Mouse (Mus musculus) right cerebral cortex, adult 18-20 months (tissue): Measurements from ENCODE around the gene Lrfn2.

Experiments used
- DNase-seq: peaks from one replicate; pipeline ENCODE4 v3.0.0; 2022; ENCODE audit warnings: mixed read lengths

The Lrfn2 gene

DNA sequence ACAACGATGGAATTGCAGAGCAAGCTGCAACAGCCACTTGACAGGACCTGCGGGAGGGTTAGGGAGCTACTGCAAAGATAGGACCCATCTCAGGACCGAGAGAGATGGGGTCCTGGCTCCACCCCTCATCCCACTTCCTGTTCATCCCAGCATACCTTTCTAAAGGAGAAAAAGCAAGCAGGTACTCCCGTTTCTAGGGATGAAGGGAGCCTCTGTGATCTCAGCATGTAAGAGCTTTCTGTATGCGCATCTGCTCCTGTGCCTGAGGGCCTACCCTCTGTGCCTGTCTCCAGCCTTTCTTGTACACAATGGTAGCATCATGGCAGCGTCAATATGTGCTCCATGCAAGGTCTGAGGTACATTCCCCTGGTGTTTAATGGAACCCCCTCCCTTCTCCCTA is 102.9 kb downstream of the Lrfn2 start:
- no peak for DNase-seq

DNA sequence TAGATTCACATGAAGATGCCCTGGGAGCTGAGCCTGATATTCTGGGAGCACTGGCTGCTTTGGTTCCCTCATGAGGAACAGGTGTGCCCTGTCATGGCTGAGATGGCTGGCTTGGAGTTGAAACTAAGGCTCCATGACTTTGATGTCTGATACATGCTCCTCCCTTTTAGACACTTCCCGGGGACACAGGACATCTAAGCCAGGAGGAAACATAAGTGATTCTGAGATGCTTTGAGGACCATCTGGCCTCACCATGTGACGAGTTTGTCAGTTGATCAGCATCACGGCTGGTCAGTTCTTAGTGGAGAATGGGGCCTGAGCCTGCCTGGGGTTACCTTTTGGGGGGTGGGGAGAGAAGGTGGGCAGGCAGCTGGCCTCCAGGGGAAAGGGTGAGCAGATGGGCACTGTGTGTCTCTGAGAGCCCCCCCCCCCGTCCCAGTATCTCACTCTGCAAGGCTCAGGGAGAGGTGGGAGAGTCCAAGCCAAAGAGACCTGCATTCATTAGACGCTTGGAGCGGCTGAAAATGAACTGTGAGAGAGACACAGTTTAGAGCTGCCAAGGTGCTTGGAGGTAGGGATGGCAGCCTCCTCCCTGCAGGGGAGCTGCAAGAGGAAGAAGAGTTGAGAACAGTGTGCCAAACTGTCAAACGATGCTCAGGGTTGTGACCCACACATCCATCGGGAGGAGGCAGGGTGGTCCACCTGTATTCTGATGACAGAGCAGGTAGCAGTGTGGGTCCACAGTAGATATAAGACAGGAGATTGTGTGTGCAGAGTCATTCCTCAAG is 105.2 kb downstream of the Lrfn2 start:
- no peak for DNase-seq

DNA sequence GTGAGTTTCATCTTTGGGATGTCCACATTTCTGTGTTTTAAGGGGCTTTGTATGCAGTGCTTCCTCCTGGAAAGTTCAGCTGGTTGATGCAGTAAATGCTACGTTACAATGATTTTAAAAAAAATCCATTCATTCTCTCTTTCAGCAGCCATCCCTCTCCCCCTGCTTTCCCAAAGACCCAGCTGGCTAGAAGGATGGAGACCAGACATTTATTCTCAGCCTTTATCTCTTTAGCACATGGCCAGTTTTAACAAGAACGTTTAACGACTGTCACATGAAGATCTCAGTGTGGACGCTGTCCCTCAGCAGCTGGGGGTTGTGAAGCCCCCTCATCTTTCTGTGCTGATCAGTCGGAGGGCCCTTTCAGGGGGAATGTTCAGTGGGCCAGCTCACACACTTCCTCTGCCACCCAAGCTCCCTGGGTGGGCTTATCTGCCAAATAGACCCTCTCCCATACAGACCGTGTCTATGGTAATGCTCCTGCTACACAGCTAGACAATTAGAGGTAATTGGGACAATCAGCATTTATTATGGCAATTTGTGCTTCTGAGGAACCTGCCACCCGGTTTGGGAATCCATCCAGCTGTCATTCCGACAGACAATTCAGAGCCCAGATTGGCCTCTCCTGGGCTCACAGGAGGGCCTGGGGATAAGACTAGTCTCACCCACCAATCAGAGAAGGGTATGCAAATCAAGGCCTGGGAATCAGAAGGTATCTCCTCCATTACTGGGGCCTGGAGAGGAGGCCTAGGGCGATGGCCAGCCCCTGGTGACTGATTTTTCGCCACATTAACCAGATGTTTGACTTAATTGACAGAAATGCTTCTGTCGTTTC is 111.8 kb downstream of the Lrfn2 start:
- no peak for DNase-seq

DNA sequence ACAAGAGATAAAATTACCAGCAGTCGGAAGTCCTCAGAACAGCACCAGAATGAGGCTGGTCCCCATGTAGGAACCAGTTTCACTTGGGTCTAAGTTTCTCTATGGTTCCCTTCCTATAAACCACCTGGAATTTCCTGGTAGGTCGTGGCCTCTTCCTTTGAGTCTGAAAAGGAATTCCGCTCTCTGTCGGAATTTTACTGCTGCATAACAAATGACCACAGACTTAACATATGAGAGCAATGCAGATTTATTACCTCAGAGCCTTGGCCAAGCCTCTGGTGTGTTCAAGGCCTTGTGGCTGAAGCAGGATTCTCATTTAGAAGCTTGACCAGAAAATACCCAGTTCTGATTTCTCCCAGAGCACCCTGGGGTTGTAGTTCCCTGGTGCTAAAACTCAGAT is 115.7 kb downstream of the Lrfn2 start:
- DNase-seq, result no peak

DNA sequence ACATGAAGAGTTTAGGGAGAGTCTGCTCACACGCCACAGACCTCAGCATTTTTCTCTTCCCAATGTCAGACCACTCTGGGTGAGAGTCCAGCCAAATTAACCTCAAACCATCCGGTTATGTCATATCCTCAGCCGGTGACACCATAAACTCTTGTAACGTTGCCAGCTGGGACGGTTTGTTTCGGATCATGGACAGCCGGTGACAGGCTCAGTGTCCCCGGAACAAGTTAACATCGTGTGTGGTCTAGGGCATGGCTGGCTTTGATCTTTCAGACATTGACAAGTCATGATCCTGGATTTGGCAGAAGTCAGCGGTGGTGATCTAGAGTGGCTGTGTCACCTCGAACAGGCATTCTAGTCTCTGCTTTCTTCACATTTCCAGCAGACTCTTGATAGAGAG is 119.1 kb downstream of the Lrfn2 start:
- no peak for DNase-seq

DNA sequence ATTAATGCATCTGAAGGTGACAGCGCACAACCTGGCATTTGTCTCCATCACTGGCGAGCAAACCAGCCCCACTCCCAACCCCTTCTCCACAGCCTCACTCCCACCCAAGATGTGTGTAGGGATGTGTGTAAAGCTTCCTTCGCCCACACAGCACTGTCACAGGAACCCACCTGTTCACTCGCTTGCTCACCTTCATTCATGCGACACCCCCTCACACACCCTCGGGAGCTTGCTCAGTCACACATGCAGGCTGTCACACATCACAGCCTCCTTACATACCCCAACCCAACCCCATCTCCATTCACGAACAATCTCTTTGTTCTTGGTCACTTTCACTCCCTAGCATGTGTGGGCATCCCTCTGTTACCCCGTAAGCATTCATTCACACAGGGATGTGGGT is 129.0 kb downstream of the Lrfn2 start:
- peak; percentile 58 for DNase-seq

DNA sequence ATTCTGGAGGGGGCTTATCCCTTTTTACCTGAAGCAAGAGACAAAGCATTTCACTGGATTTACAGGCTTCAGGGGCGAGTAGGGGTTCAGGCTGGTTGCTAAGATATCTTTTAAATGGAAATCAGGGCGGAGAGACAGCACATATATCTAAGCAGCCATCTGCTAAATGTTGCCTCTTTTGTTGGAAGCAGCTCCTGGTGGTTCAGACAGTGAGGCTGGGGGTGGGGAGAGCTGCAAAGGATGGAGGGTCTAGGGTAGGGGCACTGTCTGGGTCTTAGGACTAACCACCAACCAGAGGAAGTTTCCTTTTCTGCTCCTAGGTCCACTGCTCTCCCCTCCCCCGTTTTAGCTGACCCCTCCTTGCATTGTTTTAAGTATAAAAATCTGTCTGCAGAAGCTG is 131.6 kb downstream of the Lrfn2 start:
- no peak for DNase-seq

DNA sequence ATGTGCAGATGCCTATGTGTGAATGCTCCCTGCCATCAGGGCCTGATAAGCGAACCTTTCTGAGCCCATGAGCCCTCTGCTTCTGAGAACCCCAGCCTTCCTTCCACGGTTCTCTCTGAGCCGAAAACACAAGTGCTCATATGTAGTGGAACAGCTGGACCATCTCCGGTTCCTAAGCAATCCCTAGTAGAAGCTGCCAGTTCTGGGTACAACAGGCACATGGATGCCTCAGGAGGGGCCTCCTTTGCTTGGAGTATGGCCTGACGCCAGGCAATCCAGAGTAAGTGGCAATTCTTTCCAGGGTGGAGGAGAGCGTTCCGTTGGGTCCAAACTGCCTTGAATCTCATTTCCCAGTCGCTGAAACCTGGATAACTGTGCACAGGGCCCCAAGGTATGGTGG is 132.3 kb downstream of the Lrfn2 start:
- peak; percentile 45 for DNase-seq

DNA sequence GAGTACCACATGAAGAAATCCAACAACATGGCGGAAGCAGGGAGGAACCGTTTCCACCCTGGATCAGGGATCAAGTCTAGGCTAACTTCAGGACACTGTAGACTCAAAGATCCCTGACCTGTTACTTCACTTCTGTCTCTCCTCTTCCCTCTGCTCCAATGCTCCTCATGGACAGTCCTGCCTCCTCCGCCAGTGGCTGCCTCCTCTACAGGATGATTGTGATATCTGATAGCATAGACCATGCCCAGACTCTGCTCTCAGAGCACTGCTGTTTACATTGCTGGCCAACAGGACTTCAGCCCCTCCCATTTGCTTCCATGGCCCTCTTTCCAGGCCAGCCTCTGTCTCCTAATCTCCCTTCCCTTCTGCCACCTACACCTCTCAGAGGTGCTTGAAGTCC is 132.9 kb downstream of the Lrfn2 start:
- no peak for DNase-seq

DNA sequence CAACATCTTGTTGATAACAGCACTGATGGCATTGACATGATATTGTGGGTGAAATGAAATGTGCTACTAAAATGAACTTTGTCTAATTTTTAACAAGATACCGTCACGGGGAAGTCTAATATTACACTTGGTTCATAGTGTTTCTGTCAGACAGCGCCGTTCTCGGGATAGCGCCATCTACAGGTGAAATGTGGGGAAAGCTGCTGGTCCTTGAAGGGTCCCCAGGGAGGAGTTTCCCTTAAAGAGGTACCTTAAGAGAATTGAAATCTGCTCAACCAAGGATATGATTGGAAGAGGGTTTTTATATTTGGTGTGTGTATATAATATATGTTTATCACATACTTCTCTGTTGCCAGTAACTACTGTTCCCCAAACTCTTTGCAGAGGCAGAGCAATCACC is 134.6 kb downstream of the Lrfn2 start:
- no peak for DNase-seq

DNA sequence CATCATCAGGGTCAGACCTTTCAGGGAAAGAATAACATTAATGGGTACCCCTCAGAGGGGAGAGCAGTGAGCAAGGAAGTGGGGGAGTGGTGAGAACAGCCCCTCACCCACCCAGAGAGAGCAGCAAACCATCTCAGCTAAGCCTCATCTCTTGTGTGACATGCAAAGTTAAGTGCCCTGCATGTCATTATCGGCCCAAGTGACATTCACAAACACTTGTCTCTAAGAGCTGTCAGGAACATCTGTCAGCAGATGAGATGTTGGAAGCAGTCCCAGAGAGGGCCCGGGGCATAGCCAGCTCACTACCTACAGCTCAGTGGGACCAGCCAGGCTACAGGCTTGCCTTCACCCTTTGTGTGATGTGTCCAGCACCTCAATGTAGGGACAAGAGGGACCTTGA is 146.0 kb downstream of the Lrfn2 start:
- no peak for DNase-seq

DNA sequence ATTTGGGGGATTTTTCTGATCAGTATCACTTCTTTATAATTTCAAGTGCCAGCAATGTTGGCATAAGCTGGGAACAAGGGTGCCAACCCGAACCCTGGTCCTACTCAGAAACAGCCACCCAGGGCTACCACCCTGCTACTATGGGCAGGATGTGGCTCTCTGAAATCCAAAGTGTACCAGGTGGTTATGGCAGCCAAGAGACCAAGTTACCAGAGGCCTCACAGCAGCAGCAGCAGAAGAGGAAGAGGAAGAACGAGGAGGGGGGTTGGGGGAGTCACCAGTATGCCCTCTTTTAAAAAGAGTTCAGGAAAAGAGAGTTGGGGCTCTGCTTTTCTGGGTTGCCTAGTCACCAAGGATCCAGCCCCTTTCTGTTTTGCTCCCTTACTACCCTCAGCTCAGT is 147.5 kb downstream of the Lrfn2 start:
- DNase-seq, result no peak

DNA sequence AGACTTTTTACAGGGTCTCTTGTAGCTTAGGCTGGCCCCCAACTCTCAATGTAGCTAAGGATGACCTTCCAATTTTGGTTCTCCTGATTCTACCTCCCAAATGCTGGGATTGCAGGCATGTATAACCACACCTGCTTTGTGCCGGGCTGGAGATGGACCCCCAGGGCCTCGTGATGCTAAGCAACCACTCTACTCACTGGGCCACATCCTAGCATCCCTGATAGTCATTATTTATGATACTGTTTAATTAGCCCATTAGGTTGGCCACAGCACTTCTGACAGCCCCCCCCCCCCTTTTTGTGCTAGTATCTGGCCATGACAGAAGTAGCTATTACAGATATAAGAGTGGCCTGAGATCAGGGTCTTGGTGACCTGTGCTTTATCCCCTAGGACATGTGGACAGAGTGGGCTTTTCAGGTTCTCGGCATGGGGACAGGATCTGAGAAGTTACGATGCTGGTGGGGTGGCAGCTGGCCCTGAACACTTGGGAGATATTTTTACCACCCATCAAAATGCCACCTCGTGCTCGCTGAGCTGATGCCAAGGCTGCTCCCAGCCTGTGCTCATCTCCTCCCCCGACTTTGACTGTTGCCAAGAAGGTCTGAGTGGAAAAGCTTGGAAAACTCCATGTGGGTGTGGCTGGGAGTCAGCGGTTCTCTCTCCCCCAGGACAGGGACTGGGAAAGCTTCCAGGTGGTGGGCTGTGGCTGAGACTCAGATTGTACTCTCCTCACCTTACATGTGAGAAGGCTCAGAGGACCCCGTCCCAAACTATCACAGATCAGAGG is 151.6 kb downstream of the Lrfn2 start:
- DNase-seq, result peak; percentile 91

DNA sequence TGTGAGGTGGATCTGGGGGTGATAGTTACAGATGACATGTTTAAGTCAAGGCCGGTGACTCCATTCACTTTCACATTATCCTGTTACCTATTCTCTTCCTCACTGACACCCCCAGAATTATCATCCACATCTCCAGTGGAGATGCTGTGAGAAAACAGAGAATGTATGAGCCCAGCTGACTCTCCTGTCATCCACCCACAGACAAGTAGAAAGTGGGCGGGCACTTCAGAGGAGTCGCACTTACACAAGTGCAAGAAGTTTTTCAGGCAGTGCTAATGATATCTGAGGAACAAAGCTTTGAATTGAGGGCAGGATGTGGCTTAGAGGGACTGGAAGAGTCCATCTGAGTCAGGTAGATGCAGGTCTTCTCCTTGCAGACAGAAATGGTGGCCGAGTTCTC is 152.9 kb downstream of the Lrfn2 start:
- DNase-seq, result peak; percentile 87

DNA sequence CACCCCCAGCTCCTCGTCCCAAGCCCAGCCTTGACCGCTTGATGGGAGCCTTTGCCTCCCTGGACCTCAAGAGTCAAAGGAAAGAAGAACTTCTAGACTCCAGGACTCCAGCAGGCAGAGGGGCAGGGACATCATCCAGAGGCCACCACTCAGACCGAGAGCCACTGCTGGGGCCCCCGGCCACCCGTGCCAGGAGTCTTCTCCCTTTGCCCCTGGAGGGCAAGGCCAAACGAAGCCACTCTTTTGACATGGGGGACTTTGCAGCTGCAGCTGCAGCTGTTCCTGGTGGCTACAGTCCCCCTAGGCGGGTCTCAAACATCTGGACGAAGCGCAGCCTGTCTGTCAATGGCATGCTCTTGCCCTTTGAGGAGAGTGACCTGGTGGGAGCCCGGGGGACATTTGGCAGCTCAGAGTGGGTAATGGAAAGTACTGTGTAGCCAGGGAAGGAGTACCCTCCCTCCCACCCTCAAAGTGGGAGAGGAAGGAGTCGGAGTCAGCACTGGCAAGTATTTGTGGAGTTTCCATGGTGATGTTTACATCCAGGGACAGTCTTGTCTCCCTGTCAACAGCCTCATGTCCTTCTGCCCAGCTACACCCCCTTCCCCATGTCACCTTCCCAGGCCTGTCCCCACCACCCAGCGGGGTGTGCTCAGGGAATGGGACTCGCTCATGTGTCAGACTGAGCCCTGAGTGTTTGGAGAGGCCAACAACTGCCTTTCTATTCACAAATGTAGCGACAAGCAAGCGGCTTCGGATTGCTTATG is 164.8 kb downstream of the Lrfn2 start:
- no peak for DNase-seq

DNA sequence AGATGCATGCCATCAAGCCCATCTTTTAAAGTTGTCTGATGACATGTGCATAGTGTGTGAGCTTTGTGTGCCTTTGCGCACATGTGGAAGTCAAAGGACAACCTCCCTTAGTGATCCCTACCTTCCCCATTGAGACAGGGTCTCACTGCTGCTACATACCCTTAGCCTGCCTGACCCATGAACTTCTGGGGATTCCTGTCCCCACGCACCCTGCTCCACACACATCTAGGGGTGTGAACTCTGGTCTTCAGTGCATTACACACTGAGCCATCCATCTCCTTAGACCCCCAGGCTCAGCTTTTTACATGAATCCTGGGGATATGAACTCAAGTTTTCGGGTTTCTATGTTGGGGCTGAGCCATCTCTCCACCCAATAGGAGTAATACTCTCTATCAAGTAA is 179.2 kb downstream of the Lrfn2 start:
- no peak for DNase-seq

DNA sequence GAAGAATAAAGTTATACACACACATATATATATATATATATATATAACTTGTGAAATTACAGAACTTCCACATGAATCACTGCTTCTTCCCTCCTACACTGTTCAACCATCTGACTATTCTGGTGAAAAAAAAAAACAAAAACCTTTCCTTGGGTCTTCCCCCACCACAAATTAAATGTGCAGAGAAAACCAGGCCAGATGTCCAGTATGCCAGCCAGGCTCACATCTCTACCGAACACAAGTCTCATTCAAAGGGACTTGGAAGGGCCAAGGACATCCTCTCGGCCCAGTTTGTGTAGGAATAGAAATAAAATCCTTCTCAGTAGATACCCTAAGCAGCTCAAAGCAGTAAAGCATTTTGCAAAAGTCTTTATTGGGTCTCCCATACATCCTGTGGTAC is 179.7 kb downstream of the Lrfn2 start:
- peak; percentile 32 for DNase-seq

DNA sequence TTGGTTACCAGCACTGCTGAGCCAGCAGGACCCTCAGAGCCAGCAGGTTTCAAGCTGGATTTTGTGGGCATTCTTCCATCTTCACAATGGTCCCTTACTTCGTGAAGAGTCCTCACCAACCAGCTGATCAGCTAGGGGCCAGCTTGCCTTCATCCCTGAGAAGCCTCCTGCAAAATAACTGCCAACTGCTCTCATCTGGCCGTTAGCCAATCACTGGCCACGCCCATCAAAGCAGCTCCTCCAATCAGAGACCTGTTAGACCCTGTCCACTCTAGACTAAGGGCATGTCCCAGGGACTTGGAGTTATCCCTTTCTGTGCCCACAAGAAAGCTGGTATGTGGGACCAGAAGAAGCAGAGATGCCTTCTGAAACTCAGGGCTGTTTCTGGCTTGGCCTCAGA is 181.2 kb downstream of the Lrfn2 start:
- no peak for DNase-seq

DNA sequence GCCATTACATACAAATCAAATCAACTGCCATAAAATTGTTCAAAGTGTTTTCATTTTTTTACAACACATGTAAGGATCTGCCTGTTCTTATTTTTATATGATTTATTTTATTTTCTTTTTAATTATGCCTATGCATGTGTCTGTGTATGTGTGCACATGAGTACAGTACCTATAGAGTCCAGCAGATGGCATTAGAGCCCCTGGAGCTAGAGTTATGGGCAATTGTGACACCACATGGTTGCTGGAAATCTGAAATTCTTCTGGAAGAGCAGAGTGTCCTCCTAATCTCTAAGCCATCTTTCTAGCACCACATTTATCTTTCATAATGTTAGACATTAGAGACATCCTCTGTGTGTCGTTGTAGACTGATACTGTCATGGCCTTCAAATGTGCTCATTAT is 192.0 kb downstream of the Lrfn2 start:
- no peak for DNase-seq

DNA sequence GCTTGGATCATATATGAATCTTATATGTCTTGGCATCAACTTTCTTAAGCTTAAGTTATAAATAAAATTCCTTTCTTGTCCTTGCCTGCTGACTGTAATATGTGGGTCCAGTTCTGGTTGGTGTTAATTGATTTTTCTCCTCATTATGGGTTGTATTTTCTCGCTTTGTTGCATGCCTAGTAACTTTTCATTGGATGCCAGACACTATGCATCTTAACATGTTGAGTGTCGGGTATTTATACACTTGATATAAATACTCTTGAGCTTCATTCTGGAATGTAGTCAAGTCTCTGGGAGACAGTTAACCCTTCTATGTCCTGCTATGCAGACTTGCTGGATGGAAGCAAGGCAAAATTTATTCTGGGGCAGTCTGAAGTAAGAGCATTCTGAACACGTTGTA is 192.5 kb downstream of the Lrfn2 start:
- DNase-seq, result no peak
